Mouse (Mus musculus): ENCODE measurements around the gene Isoc2a.

The Isoc2a gene

GRCm38 (mm10) chr7:4915669-4916416 is 38.9 kb downstream of the Isoc2a start:
- ATAC-seq (ENCODE audit: insufficient number of reproducible peaks, low FRiP score, low TSS enrichment): no peak; the same call in 1 of the 2 replicates

DNA sequence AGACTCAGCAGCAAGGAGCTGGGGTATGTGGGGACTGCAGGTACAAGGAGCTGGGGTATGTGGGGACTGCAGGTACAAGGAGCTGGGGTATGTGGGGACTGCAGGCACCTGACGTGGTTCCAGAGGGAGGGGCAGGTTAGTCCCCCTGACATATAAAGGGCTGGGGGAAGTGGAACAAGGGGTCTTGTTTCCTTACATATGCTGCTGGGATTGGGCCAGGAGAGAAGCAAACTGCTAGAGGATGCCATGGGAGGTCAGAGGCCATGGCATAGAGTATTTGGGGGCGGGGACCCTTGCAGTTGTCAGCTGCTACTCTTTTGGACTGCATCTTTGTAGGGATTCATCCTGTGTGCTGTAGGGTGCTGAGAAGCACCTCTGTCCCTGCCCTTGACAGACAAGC is 40.5 kb downstream of the Isoc2a start:
- no peak for ATAC-seq (ENCODE audit: insufficient number of reproducible peaks, low FRiP score, low TSS enrichment)

DNA sequence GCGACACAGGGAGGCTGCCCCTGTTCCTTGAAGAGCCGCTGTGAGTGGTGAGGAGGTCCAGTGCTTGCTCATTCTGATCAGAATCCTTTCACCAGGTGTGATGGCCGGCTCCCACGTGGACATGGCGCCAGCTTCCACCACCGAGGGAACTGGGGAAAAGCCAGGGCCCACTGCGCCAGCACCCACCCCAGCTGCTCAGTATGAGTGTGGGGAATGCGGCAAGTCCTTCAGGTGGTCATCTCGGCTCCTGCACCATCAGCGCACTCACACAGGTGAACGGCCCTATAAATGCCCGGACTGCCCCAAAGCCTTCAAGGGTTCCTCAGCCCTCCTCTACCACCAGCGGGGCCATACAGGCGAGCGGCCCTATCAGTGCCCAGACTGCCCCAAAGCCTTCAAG is 41.7 kb downstream of the Isoc2a start:
- no peak for ATAC-seq (ENCODE audit: insufficient number of reproducible peaks, low FRiP score, low TSS enrichment)

DNA sequence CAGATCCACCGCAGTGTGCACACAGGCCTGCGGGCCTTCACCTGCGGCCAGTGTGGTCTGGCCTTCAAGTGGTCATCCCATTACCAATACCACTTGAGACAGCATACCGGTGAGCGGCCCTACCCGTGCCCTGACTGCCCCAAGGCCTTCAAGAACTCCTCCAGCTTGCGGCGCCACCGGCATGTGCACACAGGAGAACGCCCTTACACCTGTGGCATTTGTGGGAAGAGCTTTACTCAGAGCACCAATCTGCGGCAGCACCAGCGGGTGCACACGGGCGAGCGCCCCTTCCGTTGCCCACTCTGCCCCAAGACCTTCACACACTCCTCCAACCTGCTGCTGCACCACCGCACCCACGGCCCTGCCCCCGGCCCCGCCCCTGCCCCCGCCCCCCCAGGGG is 42.1 kb downstream of the Isoc2a start:
- no peak for ATAC-seq (ENCODE audit: insufficient number of reproducible peaks, low FRiP score, low TSS enrichment)

DNA sequence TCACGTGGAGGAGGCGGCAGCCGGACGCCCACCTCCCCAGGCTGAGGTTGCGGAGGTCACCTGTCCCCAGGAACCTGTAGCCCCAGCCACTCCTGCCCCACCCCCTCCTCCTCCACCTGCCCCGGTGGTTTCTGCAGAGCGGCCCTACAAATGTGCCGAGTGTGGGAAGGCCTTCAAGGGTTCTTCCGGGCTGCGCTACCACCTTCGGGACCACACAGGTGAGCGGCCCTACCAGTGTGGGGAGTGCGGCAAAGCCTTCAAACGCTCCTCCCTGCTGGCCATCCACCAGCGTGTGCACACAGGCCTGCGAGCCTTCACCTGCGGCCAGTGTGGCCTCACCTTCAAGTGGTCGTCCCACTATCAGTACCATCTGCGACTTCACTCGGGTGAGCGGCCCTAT is 43.0 kb downstream of the Isoc2a start:
- no peak for ATAC-seq (ENCODE audit: insufficient number of reproducible peaks, low FRiP score, low TSS enrichment)

DNA sequence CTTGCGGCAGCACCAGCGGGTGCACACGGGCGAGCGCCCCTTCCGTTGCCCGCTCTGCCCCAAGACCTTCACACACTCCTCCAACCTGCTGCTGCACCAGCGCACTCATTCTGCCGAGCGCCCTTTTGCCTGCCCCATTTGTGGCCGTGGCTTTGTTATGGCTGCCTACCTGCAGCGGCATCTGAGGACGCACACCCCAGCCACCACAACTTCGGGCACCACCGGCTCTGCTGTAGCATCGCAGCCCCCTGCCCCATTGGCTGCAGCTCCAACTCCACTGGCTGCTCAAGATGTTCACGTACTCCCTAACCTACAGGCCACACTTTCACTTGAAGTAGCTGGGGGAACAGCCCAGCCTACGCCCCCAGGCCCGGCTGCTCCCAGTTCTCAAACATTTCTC is 43.5 kb downstream of the Isoc2a start:
- ATAC-seq (ENCODE audit: insufficient number of reproducible peaks, low FRiP score, low TSS enrichment): no peak

GRCm38 (mm10) chr7:4920976-4921823 is 44.2 kb downstream of the Isoc2a start:
- ATAC-seq (ENCODE audit: insufficient number of reproducible peaks, low FRiP score, low TSS enrichment): no peak

GRCm38 (mm10) chr7:4921824-4922482 is 45.0 kb downstream of the Isoc2a start, which contains the start of gene Nat14:
Gene Nat14 (plus strand): TSS chr7:4922028.
- ATAC-seq (ENCODE audit: insufficient number of reproducible peaks, low FRiP score, low TSS enrichment): no peak

DNA sequence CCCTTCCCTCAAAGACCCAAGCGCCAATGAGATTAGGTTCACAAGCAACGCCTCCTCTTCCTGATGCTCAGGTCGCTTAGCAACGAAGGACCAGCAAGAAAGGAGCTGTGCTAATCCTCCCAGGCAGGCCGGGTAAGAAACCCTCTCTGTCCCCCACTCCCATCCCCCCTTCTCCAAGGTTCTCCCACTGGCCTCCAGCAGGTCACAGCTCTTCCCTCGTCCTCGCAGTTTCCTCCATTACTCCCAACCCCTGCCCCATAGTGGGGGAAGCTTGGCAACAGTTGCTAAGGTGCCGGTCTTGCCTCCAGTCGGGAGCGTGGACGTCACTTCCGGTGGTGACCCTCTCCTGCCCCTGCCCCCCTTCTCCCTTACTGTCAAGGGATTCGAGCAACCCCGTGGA is 45.6 kb downstream of the Isoc2a start:
- ATAC-seq (ENCODE audit: insufficient number of reproducible peaks, low FRiP score, low TSS enrichment): peak; percentile 57

DNA sequence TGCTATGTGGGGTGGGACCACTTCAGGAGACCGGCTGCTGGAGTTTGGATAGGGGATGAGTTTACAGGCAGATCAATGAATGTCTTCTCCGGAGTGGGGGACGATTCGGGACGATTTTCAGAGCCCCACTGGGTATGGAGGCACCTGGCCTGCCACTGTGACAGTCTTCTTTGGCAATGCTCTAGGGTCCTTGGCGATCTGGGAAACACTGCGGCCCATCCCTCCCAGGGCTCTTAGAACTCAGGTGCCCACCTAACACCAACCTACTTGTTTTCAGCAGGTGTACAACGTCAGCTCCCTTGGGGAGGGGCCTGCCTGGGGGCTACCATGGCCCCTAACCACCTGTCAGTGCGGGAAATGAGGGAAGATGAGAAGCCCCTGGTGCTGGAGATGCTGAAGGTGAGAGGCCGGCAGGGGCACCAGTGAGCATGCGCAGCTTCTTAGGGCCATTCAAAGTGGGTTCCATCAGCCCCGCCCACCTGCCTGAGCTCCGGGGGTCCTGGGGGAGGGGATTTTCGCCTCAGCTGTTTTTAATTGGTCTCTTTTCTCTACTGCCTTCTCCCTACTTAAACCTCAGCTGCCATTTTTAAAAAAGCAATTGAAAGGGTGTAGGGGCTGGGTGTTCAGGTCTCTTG is 46.1 kb downstream of the Isoc2a start:
- peak; percentile 26; the same call in 1 of the 2 replicates for ATAC-seq (ENCODE audit: insufficient number of reproducible peaks, low FRiP score, low TSS enrichment)

GRCm38 (mm10) chr7:4923586-4924364 is 46.8 kb downstream of the Isoc2a start:
- ATAC-seq (ENCODE audit: insufficient number of reproducible peaks, low FRiP score, low TSS enrichment): peak; percentile 43

DNA sequence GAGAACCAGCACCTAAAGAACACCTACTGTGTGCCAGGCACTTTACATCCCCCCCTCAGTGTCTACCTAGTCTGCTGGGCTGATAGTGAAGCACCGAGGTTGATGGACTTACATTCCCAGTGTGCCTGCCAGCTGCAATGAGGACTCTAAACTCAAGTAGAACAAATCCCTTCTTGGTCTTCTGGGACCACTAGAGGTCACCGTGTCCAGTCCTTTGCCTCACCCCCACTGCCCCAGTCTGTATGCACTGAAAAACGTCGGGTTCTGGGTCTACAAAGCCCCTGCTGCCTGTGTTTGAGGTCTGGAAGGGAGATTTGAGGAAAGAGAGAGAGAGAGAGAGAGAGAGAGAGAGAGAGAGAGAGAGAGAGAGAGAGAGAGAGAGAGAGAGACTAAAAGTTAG is 47.5 kb downstream of the Isoc2a start:
- ATAC-seq (ENCODE audit: insufficient number of reproducible peaks, low FRiP score, low TSS enrichment): no peak

DNA sequence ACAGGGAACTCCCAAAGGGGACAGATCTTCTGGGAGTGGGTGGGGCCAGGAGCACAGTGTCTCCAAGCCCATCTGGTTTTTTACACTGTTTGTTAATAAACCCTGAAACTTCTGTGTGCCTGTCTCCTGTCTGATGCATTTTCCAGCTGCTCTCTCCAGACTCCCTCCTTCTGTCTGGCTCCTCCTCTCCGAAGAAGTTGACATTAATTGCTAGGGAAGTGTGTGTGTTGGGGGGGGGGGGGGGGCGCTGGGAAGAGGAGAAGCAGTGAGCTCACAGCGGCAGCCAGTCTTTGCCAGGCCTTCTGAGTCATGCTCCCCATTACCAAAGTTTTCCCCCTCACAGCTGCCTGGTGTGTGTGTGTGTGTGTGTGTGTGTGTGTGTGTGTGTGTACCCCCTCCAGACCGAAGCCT is 47.9 kb downstream of the Isoc2a start:
- no peak for ATAC-seq (ENCODE audit: insufficient number of reproducible peaks, low FRiP score, low TSS enrichment)

DNA sequence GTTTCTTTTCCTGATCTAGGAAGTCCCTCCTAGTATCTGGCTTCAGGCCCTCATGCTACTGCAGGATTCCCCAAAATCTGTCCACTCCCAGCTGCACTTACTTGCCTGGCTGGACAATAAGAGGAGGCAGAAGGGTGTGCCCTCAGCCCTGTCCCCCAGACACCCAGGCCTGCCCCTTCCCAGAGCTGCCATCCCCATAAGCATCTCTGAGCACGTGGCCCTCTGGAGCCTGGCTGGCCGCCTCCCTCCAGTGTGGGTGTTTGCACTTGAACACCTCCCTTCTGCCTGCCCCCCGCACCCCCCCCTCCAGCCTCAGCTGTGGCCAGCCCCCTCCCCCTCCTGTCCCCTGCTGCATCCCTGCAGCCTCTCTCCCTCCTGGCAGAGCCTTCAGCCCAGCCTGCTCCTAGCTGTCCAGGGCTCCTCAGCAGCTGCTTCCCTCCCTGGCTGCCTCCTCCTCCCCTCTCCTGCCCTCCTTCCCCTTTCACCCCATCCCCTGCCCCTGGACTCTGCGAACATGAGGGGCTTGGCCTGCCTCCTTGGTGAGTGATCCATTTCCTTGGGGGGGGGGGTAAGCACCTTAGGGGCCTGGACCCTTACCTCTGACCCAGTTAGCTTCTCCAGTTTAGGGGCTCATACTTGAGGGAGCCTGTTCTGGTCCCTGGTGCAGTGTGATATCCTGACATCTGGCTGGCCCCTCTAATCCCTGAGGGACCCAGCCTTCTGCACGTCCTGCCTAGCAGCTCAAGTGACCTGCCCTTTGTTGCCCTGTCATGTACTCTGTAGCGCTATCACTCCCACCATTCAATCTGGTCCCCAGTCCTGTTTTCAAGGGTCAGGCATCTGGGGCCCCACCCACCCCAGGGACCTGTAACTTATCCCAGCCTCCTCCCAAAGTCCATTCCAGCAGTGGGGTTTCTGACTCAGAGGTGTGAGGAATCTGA is 48.8 kb downstream of the Isoc2a start, which contains the start of gene Ssc5d:
Gene Ssc5d (plus strand): TSS at position 345 of the 941 bp plus-strand sequence.
- no peak for ATAC-seq (ENCODE audit: insufficient number of reproducible peaks, low FRiP score, low TSS enrichment)

DNA sequence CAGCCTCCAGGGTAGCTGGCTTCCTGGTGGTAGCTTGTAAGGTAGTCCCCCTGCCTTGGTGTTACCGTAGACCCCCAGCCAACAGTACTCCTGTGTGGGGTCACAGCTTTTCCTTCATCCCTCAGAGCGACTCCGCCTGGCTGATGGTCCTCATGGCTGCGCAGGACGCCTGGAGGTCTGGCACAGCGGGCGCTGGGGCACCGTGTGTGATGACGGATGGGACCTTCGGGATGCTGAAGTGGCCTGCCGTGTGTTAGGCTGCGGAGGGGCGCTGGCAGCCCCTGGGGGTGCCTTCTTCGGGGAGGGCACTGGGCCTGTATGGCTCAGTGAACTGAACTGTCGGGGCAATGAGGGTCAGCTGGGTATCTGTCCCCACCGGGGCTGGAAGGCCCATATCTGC is 49.9 kb downstream of the Isoc2a start:
- ATAC-seq (ENCODE audit: insufficient number of reproducible peaks, low FRiP score, low TSS enrichment): no peak

GRCm38 (mm10) chr7:4927711-4928110 is 50.8 kb downstream of the Isoc2a start:
- no peak for ATAC-seq (ENCODE audit: insufficient number of reproducible peaks, low FRiP score, low TSS enrichment)

DNA sequence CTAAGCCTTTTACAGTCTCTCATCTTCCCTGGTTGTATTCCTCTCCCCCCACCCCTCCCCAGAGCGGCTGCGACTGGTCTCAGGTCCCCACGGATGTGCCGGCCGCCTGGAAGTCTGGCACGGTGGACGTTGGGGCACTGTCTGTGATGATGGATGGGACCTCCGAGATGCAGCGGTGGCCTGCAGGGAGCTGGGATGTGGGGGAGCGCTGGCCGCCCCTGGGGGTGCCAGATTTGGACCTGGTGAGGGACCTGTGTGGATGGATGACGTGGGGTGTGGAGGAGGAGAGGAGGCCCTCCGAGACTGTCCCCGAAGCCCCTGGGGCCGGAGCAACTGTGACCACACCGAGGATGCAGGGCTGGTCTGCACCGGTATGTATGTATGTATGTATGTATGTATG is 51.4 kb downstream of the Isoc2a start:
- no peak for ATAC-seq (ENCODE audit: insufficient number of reproducible peaks, low FRiP score, low TSS enrichment)

- no peak for ATAC-seq (ENCODE audit: insufficient number of reproducible peaks, low FRiP score, low TSS enrichment)
Observed at GRCm38 (mm10) chr7:4933103-4933502, 56.1 kb downstream of the Isoc2a start.
